Mouse (Mus musculus) hindbrain, embryonic 14.5 days (tissue): ENCODE data around the gene Tmem176a. TPM values are rescaled to one million over a fixed set of nuclear protein-coding genes. Genes with fewer than 3 reads are reported as not detected.

Experiments
- polyA plus RNA-seq: library from polyadenylated mRNA; unstranded; fragments of >200 nt; fragmentation: Nextera tagmentation; extraction: Ambion mirVana; gene quantifications from 2 replicates; pipeline ENCODE4 v1.2.1, GENCODE M21; 2014

Gene Tmem176a
- polyA plus RNA-seq, 1 experiment from 2014 or later = 31.3 TPM

Other genes with a start within 250 kb of the Tmem176a start
- 37.4 and 41.7 TPM in 2 replicates for gene Repin1, start 247.0 kb upstream of the Tmem176a start, polyA plus RNA-seq
- 0.74 and 0.78 TPM in 2 replicates for gene Gm44965, start 247.0 kb upstream of the Tmem176a start, polyA plus RNA-seq
- 11.8 and 13.6 TPM in 2 replicates for gene Zfp775, start 238.9 kb upstream of the Tmem176a start, polyA plus RNA-seq
- 23.1 and 25.7 TPM in 2 replicates for gene AI854703, start 214.2 kb upstream of the Tmem176a start, polyA plus RNA-seq
- gene Gimap8, start 193.7 kb upstream of the Tmem176a start, polyA plus RNA-seq = 0.12 and 0.16 TPM in 2 replicates
- gene Gimap9, start 164.8 kb upstream of the Tmem176a start, polyA plus RNA-seq = 1.2 and 1.6 TPM in 2 replicates
- gene Gimap4, start 156.4 kb upstream of the Tmem176a start, polyA plus RNA-seq = 1.5 and 1.9 TPM in 2 replicates
- 7.2 and 8.7 TPM in 2 replicates for gene Gimap6, start 132.7 kb upstream of the Tmem176a start, polyA plus RNA-seq
- gene Gm28053, start 122.3 kb upstream of the Tmem176a start, polyA plus RNA-seq = 0.71 TPM in 1 of 2 replicates, not detected in the other
- not detected in 2 replicates for gene Gimap7, start 122.3 kb upstream of the Tmem176a start, polyA plus RNA-seq
- 5.1 and 5.7 TPM in 2 replicates for gene Gimap1, start 101.9 kb upstream of the Tmem176a start, polyA plus RNA-seq
- gene Gimap5, start 94.7 kb upstream of the Tmem176a start, polyA plus RNA-seq = 1.7 and 2.1 TPM in 2 replicates
- gene Gimap3, start 70.1 kb upstream of the Tmem176a start, polyA plus RNA-seq = not detected in 2 replicates
- gene Tmem176b, start 577 bp downstream of the Tmem176a start, polyA plus RNA-seq = 115 and 123 TPM in 2 replicates
- not detected in 2 replicates for gene Aoc1, start 32.0 kb downstream of the Tmem176a start, polyA plus RNA-seq
- not detected in 2 replicates for gene 1600015I10Rik, start 89.0 kb downstream of the Tmem176a start, polyA plus RNA-seq
- not detected in 2 replicates for gene Doxl2, start 134.0 kb downstream of the Tmem176a start, polyA plus RNA-seq
- not detected in 2 replicates for gene Svs1, start 145.9 kb downstream of the Tmem176a start, polyA plus RNA-seq
- 0.22 and 0.32 TPM in 2 replicates for gene Gpnmb, start 195.6 kb downstream of the Tmem176a start, polyA plus RNA-seq
- 64.2 and 74.2 TPM in 2 replicates for gene Malsu1, start 232.9 kb downstream of the Tmem176a start, polyA plus RNA-seq